Mouse (Mus musculus): Measurements from ENCODE around the gene Acaa1a. TPM values are rescaled to one million over a fixed set of nuclear protein-coding genes. Genes with fewer than 3 reads are reported as not detected.
A peak's percentile ranks its signal among the peaks of the same experiment; 100 is the strongest.

Gene Acaa1a
- total RNA-seq, 2 experiments from 2014 or later: 66.2 to 66.5 TPM

DNA sequence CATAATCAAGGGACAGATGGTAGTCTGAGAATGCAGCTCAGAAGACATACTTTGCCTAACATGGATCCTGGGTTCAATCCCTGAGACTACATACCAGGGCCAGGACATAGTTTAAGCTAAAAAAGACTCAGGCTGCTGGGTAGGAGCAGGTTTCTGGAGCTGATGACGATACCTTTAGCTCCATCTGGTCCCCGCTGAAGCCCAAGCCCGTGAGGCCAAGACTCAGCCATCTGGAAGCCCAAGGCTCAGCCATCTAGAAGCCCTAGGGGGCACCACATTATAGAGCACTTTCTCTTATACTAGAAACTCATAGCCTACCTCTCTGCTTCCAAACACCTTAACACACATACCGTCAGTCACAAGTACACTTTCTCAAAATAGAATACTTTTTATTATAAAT lies 3.9 kb upstream of the Acaa1a start:
- intact Hi-C loops (cut with DNase I): no loop called here
- DNase-seq (ENCODE audit: extremely low spot score in 1 of 2, low spot score in 2 of 2): no peak

DNA sequence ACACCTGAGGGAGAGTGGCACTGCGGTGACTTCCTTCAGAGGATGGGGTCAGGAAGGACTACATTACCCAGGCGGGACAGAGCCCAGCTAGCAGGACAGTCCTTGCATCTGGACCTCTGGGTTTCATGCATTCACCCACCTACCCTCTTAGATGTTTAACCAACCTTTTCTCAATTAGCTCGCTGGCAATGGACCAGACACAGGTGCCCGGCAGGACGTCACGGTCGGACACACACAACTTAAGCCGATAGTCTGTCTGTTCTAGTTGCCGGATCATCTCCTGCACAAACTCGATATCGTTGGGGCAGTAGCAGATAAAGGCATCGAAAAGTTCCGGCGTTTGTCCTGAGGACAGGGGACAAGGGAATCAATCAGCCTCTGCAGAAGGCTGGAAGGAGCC lies 1.6 kb upstream of the Acaa1a start:
- intact Hi-C loops (cut with DNase I): no loop called here
- no peak for DNase-seq (ENCODE audit: extremely low spot score in 1 of 2, low spot score in 2 of 2)

DNA sequence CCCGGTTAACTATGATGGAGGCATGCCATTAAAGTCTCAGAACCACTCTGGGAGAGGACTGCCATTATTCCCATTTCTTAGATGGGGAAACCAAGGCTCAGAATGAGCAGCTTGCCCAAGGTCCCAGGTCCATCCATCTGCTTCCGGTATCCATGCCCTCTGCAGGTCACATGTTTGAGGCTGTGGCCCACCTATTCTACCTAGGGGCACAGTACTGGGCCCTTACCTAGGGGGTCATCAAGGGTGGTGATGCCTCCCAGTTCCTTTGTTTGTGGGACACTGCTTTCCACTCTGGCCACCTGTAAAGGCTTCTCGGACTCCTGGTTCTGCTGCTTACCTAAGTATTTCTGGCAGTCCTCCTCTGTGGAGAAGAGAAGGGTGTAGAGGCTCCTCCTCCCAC lies 1.1 kb upstream of the Acaa1a start:
- DNase-seq (ENCODE audit: extremely low spot score in 1 of 2, low spot score in 2 of 2): no peak
- intact Hi-C loops (cut with DNase I): no loop called here

DNA sequence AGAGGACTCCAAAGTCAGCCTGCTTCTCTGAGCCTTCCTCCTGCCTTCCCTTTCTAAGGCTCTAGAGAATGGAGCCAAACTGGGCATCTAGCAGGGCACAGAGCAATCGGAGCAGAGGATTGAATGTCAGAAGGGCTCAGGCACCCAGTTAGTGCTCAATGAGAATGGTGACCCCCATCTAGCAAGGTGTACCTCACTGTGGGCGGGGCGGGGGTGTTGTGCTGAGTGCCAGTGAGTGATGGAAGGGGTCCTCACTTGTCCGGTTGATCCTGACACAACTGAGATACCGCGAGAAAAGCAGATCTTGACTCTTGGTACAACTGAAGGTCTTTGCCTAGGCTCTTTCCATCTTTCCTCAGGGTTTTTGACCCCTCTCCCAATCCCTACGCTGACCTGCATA lies 370 bp upstream of the Acaa1a start:
- intact Hi-C loops (cut with DNase I): no loop called here
- DNase-seq (ENCODE audit: extremely low spot score in 1 of 2, low spot score in 2 of 2): peak in 1 of 2 experiments; percentile 40

DNA sequence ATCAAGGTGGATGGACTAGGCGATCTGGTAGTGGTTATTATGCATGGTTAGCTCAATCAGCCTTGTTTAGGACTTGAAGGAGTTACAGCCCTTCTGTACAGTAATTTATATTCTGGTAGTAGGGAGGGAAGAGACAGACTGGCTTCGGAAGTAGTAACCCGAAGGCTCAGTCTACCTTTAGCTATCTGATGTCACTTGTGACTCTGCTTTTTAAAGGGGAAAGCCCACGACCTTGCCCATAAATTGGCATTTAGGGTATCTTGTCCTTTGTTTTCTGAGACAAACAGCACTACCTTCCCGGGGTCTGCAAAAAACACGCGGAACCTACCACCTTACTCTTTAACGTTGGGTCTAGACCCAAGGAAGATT lies 720 bp downstream of the Acaa1a start:
- intact Hi-C loops (cut with DNase I): no loop called here
- no peak for DNase-seq (ENCODE audit: extremely low spot score in 1 of 2, low spot score in 2 of 2)

DNA sequence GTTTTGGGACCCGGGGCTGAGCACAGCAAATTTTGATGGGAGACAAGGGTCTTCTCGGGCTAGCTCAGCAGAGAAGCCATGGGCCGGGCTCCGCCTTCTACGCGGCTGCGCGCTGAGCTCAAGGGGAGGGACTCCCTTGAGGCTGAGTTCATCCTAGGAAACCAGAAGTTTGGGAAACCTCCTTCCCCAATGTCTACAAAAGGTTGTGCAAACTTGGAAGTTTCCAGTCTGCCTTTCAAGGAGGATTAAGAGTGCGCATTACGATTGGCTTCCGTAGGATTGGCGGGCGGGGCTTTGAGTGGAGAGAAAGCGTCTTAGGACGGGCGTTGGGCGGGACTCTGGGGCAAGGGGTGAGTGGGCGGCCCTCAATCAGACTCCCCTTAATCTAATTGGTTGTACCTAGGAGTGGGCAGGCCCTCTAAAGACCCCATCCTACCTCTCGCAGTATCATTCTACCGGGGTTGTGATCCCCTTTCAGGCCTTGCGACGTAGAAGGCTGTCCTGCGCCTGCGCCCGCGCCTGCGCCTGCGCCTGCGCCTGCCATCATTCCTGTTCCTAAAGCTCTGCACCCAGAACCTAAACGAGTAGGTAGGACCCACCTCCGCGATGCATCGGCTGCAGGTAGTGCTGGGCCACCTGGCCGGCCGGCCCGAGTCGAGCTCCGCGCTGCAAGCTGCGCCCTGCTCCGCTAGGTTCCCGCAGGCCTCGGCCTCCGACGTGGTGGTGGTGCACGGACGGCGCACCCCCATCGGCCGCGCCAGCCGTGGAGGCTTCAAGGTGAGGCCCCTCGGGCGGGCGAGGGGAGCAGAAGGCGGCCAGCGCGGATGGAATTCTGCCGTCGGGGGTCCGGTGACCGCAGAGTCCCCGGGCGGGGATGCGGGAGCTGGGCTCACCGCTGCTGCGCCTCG lies 1.7 kb downstream of the Acaa1a start, which contains the start of gene Myd88:
Gene Myd88 (minus strand): TSS at position 503 of the 908 bp plus-strand sequence.
- intact Hi-C loops (cut with DNase I): no loop called here
- DNase-seq (ENCODE audit: extremely low spot score in 1 of 2, low spot score in 2 of 2): peak; percentile 97 to 98

DNA sequence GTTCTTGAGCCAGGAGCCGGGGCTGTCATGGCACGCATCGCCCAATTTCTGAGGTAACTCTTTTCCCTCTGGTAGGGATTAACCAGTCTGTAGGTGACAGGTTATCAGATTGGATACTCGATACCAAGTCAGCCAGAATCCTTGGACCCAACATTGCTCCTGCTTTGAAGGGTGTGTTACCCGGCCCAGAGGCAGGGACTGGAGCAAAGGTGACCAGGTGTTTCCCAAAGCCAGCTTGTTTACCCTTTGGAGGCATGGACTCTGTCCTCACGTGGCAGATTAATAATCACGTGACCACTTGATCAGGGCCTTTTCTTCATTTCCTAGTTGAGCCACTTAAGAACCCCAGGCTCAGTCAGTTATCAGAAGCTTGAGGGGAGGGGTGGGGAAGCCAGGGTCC lies 3.3 kb downstream of the Acaa1a start:
- intact Hi-C loops (cut with DNase I): no loop called here
- no peak for DNase-seq (ENCODE audit: extremely low spot score in 1 of 2, low spot score in 2 of 2)

DNA sequence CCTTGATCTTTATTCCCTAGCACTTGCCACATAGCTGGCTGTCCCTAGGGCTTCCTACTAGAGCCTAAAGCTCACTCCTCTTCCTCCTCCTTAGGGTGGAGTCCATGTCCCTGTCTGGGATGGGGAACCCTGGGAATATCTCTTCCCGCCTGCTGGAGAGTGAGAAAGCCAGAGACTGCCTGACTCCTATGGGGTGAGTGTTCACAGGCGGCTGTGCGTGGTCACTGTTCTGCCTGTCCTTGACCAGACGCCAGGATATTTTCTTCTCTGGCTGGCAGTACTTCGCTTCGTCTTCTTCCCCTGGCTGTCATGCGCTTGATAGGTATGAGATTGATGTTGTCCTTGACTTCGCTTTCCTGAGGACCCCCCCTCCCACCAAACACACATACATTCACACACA lies 6.9 kb downstream of the Acaa1a start:
- no peak for DNase-seq (ENCODE audit: extremely low spot score in 1 of 2, low spot score in 2 of 2)
- intact Hi-C loops (cut with DNase I): no loop called here

DNA sequence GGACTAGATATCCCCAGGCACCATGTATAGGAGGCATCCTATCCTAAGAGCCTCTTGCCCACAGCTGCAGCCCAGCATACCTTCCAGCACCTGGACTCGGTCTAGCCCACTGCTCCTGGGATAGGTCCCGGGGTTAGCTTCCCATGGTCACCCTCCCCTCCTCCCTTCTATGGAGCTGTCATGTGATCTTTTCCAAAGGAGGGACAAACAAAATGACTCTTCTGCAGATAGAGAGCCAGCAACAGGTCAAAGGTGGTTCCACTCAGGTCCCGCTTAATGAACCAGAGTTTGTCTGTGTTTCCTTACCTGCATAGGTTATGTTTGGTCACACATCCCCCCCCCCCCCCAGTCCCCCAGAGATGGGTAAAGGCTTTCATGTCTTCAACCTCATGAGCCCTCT lies 11.1 kb downstream of the Acaa1a start:
- intact Hi-C loops (cut with DNase I): no loop called here
- no peak for DNase-seq (ENCODE audit: extremely low spot score in 1 of 2, low spot score in 2 of 2)

DNA sequence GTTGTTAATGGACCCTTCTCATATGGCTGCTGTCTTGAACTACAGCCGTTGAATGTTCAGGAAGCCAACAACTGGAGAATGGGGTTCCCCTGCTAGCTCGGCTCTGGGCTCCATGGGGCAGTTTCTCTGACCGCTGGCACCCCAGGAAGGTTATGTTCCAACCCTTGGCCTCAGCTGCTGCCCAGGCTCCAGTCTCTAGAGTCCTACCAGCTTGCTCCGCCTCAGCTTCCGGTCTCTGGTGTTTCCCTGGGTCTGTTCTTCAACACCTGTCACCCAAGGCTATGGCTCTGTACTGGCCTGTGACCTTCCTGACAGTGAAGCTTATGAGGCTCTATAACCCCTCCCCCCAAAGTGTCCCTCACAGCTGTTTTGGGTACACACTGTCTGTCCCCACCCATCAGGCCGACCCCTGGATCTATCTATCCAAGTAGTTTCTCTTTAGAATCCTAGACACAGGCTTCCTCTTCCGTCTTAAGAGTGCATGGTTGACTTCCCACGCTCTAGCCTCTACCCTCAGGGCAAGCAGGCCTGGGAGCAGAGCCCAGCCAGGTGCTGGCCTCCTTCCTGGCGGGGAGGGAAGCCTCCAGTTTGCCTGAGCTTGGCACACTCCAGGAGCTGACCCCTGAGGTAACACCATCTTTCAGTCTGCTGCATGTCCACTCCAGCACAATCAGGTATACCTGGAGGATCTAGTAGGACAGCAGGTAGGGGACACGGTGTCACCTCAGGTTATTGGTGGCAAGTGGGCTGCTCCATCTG lies 11.7 kb downstream of the Acaa1a start:
- intact Hi-C loops (cut with DNase I): no loop called here
- no peak for DNase-seq (ENCODE audit: extremely low spot score in 1 of 2, low spot score in 2 of 2)

DNA sequence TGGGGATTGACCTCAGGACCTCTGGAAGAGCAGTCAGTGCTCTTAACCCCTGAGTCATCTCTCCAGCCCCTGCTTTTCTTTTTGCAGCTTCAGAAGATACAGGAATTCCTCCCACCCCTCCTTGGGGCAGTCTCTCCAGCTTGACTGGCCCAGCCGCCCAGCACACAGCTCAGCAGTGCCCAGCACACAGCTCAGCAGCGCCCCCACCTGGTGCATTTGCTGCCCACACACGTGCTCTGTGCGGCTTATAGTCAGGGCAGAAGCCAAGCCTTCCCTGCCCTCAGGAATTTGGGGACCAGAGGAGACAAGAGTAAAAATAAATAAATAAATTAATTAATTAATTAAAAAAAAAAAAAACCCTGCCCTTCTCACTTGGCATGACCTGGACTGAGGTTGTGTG lies 12.6 kb downstream of the Acaa1a start:
- intact Hi-C loops (cut with DNase I): no loop called here
- peak in 1 of 2 experiments; percentile 87 for DNase-seq (ENCODE audit: extremely low spot score in 1 of 2, low spot score in 2 of 2)

DNA sequence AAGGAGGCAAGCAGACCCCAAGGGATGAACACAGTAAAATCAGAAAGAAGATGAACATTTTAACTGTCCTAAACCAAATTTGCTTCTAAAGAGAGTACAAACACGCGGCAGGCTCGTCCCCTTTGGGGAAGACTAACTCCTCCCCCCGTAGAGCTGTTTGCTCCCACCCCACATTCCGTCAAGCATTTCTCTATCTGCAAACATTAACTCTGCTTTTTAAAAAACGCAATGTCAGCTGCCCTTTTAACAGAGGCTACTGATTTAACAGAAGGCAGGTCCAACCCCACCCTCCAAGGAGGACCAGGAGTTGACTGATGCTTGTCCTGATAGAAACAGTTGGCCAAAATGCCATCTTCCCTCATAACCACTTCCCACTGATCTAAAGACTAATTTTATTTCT lies 14.4 kb downstream of the Acaa1a start:
- intact Hi-C loops (cut with DNase I): no loop called here
- no peak for DNase-seq (ENCODE audit: extremely low spot score in 1 of 2, low spot score in 2 of 2)

DNA sequence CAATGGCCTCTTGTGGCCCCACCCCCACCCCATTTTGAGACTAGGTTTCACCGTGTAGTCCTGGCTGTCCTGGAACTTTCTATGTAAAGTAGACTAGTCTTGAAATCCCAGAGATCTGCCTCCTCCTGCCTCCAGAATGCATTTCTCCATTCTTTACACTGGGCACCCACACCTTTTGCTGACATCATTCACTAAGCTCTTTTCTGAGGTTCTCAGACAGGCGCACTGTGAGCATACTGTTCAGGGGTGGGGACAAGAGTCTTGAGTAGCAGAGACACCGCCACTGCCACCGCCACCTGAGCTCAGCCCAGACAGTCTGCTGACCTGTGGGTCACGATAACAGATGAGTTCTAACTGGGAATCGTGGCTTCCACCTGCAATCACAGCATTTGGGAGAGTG lies 16.5 kb downstream of the Acaa1a start:
- intact Hi-C loops (cut with DNase I): loop anchor here (5.0 kb wide), 1 partner anchor 71 kb away; no protein-coding TSS in a partner anchor
- DNase-seq (ENCODE audit: extremely low spot score in 1 of 2, low spot score in 2 of 2): no peak

DNA sequence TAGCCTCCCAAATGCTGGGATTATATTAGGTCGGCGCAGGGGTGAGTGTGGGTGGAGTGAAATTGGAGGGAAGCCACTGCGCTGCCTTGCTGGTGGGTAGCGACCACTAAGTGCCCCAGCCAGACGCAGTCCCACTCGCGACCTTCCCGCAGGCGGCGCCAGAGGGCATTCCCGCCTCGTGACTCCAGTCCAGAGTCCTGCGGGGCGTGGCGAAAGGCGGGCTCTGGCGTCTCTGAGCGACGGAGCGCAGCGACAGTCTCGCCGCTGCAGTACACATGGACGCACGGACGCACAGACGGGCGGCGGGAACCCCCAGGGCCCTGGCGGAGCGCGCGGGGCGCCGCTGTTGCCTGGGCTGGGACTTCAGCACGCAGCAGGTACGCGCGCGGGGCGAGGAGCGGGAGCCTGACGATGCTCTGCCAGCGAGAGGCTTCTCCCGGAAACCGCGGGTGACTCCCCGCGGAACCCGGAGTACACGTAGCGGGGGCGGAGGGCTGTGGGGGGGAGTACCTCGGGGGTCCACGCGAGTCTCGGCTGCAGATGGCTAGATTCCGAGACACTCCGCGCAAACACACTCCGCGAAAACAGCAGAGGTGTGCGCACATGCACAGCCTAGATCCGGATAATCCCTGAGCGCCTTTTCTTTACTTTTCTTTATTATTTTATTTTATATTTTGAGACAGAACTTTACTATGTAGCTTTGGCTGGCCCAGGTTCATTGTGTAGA lies 18.0 kb downstream of the Acaa1a start, which contains the start of gene Xylb:
Gene Xylb (plus strand): TSS at position 51 of the 727 bp plus-strand sequence.
- intact Hi-C loops (cut with DNase I): loop anchor here (5.0 kb wide), 1 partner anchor 70 kb away; no protein-coding TSS in a partner anchor
- peak; percentile 75 to 95 for DNase-seq (ENCODE audit: extremely low spot score in 1 of 2, low spot score in 2 of 2)

DNA sequence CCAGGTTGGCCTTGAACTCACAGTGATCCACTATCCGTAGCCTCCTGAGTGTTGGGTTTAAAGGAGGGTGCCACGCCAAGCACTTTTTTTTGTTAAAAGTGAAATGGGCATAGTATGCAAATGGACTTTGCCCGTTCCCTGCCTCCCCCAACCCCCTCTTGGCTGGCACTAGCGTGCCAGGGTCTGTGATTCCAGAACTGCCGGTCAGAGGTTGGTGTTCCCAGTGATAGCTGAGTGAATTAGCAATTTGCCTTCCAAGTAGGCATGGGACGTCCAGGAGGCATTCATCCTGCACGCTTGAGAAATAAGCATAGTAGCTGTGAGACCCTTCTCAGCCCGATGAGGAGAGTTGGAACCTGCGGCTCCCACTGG lies 18.6 kb downstream of the Acaa1a start:
- intact Hi-C loops (cut with DNase I): loop anchor here (5.0 kb wide), 1 partner anchor 69 kb away; no protein-coding TSS in a partner anchor

DNA sequence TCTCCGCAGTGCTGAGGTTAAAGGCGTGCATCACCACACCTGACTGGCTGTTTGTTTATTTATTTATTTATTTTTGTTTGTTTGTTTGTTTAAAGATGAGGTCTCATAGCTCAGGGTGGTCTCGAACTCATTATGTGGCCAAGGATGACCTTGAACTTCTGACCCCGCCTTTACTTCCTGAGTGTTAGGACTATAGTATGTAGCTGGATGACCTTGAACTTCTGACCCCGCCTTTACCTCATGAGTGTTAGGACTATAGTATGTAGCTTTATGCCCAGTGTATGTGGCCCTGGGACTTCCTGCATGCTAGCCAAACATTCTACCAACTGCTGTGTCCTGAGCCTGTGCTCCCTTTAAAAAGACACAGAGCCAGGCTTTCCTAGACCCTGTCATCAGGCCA lies 21.9 kb downstream of the Acaa1a start:
- DNase-seq (ENCODE audit: extremely low spot score in 1 of 2, low spot score in 2 of 2): no peak
- intact Hi-C loops (cut with DNase I): loop anchor here (5.0 kb wide), 1 partner anchor 36 kb away; no protein-coding TSS in a partner anchor

More for the DNA sequence above, 18.6 kb downstream of the Acaa1a start:
- no peak for DNase-seq (ENCODE audit: extremely low spot score in 1 of 2, low spot score in 2 of 2)

DNA sequence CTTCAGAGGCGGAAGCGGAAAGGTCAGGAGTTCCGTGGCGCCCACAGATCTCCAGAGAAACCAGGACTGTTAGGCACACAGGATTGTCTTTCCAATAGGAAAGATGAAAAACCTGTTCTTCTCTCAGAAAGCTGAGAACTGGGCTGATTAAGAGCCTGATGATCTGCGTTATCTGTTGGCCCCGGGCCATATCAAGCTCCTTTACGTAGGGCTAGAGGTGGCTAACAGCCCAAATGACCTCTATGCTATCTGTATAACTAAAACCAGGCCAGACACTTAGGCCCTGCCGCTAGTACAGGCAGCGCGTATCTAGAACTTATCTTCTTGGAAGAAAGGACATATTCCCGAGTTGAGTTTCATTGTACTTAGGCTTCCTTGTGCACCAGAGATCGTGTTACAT lies 23.8 kb downstream of the Acaa1a start:
- DNase-seq (ENCODE audit: extremely low spot score in 1 of 2, low spot score in 2 of 2): no peak
- intact Hi-C loops (cut with DNase I): loop anchor here (5.0 kb wide), 1 partner anchor 34 kb away; no protein-coding TSS in a partner anchor

DNA sequence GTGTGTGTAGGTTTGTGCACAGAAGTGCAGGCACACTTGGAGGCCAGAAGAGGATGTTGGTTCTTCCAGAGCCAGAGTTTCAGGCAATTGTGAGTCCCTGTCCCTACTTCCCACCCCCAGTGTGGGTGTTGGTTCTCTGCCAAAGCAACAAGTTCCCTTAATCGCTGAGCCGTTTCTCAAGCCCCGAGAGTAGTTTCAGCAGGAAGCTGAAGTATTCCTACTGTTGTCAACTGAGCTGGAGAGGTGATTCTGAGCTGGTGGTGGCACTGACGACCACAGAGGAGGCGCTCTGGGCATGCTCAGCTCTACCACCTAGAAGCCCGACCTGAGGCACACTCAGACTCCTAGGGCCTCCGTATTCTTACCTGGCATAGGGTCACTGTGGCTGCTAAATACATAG lies 25.8 kb downstream of the Acaa1a start, which contains the start of gene Slc22a14:
Gene Slc22a14 (minus strand): TSS at position 270 of the 400 bp plus-strand sequence.
- intact Hi-C loops (cut with DNase I): no loop called here
- no peak for DNase-seq (ENCODE audit: extremely low spot score in 1 of 2, low spot score in 2 of 2)

DNA sequence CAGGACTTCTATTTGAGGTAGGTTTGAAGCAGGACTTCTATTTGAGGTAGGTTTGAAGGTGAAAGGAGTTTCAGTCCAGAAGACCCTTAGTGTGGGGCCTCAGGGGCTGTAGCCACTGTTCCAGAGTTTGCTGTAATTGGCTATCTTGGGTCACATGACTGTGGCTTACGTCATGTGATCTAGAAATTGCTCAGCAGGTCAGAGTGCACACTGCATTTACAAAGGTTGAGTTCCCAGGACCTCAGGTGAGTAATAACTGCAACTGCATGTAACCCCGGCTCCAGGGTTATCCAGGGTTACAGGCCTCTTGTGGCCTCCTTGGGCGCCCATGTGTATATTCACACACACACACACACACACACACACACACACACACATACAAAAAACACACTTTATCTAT lies 28.9 kb downstream of the Acaa1a start:
- intact Hi-C loops (cut with DNase I): no loop called here
- no peak for DNase-seq (ENCODE audit: extremely low spot score in 1 of 2, low spot score in 2 of 2)

Data from left cerebral cortex, postnatal 10 days (tissue).